Mouse (Mus musculus) large intestine, adult 2 months (tissue): ENCODE data around the gene Ptx3. TPM values are rescaled to one million over a fixed set of nuclear protein-coding genes. Genes with fewer than 3 reads are reported as not detected.

ENCODE experiments used
- polyA plus RNA-seq: library from polyadenylated mRNA; depleted of rRNA; stranded (reverse); fragments of >200 nt; gene quantifications from 2 replicates; pipeline ENCODE4 v1.2.3, GENCODE M21; 2012; rRNA removed

Gene Ptx3
- polyA plus RNA-seq, 1 experiment, result 0.22 TPM

Other genes starting within 250 kb of the Ptx3 start
- not detected in 2 replicates for gene Veph1, start 76.9 kb downstream of the Ptx3 start, polyA plus RNA-seq